Mouse (Mus musculus): ENCODE data around the gene 4930578C19Rik. TPM values are rescaled to one million over a fixed set of nuclear protein-coding genes. Genes with fewer than 3 reads are reported as not detected.

The 4930578C19Rik gene
- polyA plus RNA-seq, 1 experiment from 2014 or later: 3.8 TPM

- no peak overlapping the region for H3K4me3 ChIP-seq (ENCODE audit: low read depth, low read length)
- H3K4me2 ChIP-seq (replicated peaks; ENCODE audit: low read depth, low read length): no peak overlapping the region
- no peaks in the 10 kb centered on the region for H3K9me3 ChIP-seq (ENCODE audit: low read length)
- 79% methylated on average over 4 of the region's 4 CpGs for WGBS
- H3K27me3 ChIP-seq (replicated peaks; ENCODE audit: insufficient read depth, low read length): no peaks in the 10 kb centered on the region
- no peak overlapping the region for H3K27ac ChIP-seq (ENCODE audit: low read length)
- ATAC-seq: no peak
- no peak overlapping the region for H3K9ac ChIP-seq (replicated peaks; ENCODE audit: low read depth)
- H3K4me1 ChIP-seq (ENCODE audit: insufficient read depth, low read depth, low read length): no peaks in the 10 kb centered on the region
- DNase-seq (ENCODE audit: low spot score): no peak
- H3K36me3 ChIP-seq (ENCODE audit: insufficient read depth, low read length): no peaks in the 10 kb centered on the region
- TF ChIP-seq CTCF (IDR thresholded peaks at IDR 0.05) (no peak), EP300 (IDR thresholded peaks at IDR 0.05) (no peak)
Measured at GRCm38 (mm10) chrX:18420161-18420784, 40.9 kb downstream of the 4930578C19Rik start.

- H3K27me3 ChIP-seq (replicated peaks; ENCODE audit: insufficient read depth, low read length): no peaks in the 10 kb centered on the region
- WGBS: 22% methylated on average over 1 of the region's 1 CpGs
Measured at GRCm38 (mm10) chrX:18418977-18419376, 42.2 kb downstream of the 4930578C19Rik start.

GRCm38 (mm10) chrX:18414560-18414959 lies 46.6 kb downstream of the 4930578C19Rik start:
- Histone ChIP-seq H3K9me3 (ENCODE audit: low read length) (no peaks in the 10 kb centered on the region), H3K4me2 (replicated peaks; ENCODE audit: low read depth, low read length) (no peak overlapping the region), H3K4me3 (ENCODE audit: low read depth, low read length) (no peak overlapping the region), H3K27ac (ENCODE audit: low read length) (no peak overlapping the region), H3K27me3 (replicated peaks; ENCODE audit: insufficient read depth, low read length) (no peaks in the 10 kb centered on the region), H3K4me1 (ENCODE audit: insufficient read depth, low read depth, low read length) (no peaks in the 10 kb centered on the region), H3K36me3 (ENCODE audit: insufficient read depth, low read length) (no peaks in the 10 kb centered on the region), H3K9ac (replicated peaks; ENCODE audit: low read depth) (no peak overlapping the region)
- DNase-seq (ENCODE audit: low spot score) (no peak), ATAC-seq (no peak)
- WGBS: 84% methylated on average over 2 of the region's 2 CpGs
- no peak for TF ChIP-seq CTCF (IDR thresholded peaks at IDR 0.05)
- TF ChIP-seq EP300 (IDR thresholded peaks at IDR 0.05): no peak

More at GRCm38 (mm10) chrX:18418977-18419376, 42.2 kb downstream of the 4930578C19Rik start:
- no peak overlapping the region for H3K4me3 ChIP-seq (ENCODE audit: low read depth, low read length)
- no peaks in the 10 kb centered on the region for H3K36me3 ChIP-seq (ENCODE audit: insufficient read depth, low read length)
- TF ChIP-seq CTCF (IDR thresholded peaks at IDR 0.05): no peak
- TF ChIP-seq EP300 (IDR thresholded peaks at IDR 0.05): no peak
- no peak overlapping the region for H3K27ac ChIP-seq (ENCODE audit: low read length)
- no peaks in the 10 kb centered on the region for H3K9me3 ChIP-seq (ENCODE audit: low read length)
- ATAC-seq (no peak), DNase-seq (ENCODE audit: low spot score) (no peak)
- no peaks in the 10 kb centered on the region for H3K4me1 ChIP-seq (ENCODE audit: insufficient read depth, low read depth, low read length)
- no peak overlapping the region for H3K4me2 ChIP-seq (replicated peaks; ENCODE audit: low read depth, low read length)
- H3K9ac ChIP-seq (replicated peaks; ENCODE audit: low read depth): no peak overlapping the region

- ATAC-seq (no peak), DNase-seq (ENCODE audit: low spot score) (no peak)
- Histone ChIP-seq H3K27me3 (replicated peaks; ENCODE audit: insufficient read depth, low read length) (no peaks in the 10 kb centered on the region), H3K36me3 (ENCODE audit: insufficient read depth, low read length) (no peaks in the 10 kb centered on the region), H3K9me3 (ENCODE audit: low read length) (no peaks in the 10 kb centered on the region), H3K4me3 (ENCODE audit: low read depth, low read length) (no peak overlapping the region), H3K27ac (ENCODE audit: low read length) (no peak overlapping the region), H3K9ac (replicated peaks; ENCODE audit: low read depth) (no peak overlapping the region), H3K4me2 (replicated peaks; ENCODE audit: low read depth, low read length) (no peak overlapping the region), H3K4me1 (ENCODE audit: insufficient read depth, low read depth, low read length) (no peaks in the 10 kb centered on the region)
- TF ChIP-seq CTCF (IDR thresholded peaks at IDR 0.05) (no peak), EP300 (IDR thresholded peaks at IDR 0.05) (no peak)
- WGBS: 84% methylated on average over 9 of the region's 10 CpGs
Measured at GRCm38 (mm10) chrX:18411071-18411840, 49.9 kb downstream of the 4930578C19Rik start.

- Histone ChIP-seq H3K27me3 (replicated peaks; ENCODE audit: insufficient read depth, low read length) (no peaks in the 10 kb centered on the region), H3K4me3 (ENCODE audit: low read depth, low read length) (no peak overlapping the region), H3K4me2 (replicated peaks; ENCODE audit: low read depth, low read length) (no peak overlapping the region), H3K9me3 (ENCODE audit: low read length) (no peaks in the 10 kb centered on the region), H3K9ac (replicated peaks; ENCODE audit: low read depth) (no peak overlapping the region), H3K4me1 (ENCODE audit: insufficient read depth, low read depth, low read length) (no peaks in the 10 kb centered on the region), H3K27ac (ENCODE audit: low read length) (no peak overlapping the region), H3K36me3 (ENCODE audit: insufficient read depth, low read length) (no peaks in the 10 kb centered on the region)
- WGBS: 54% methylated on average over 2 of the region's 2 CpGs
- ATAC-seq (no peak), DNase-seq (ENCODE audit: low spot score) (no peak)
- TF ChIP-seq EP300 (IDR thresholded peaks at IDR 0.05): no peak
- TF ChIP-seq CTCF (IDR thresholded peaks at IDR 0.05): no peak
Measured at GRCm38 (mm10) chrX:18409598-18409997, 51.6 kb downstream of the 4930578C19Rik start.

GRCm38 (mm10) chrX:18402296-18402695 lies 58.9 kb downstream of the 4930578C19Rik start:
- no peaks in the 10 kb centered on the region for H3K9me3 ChIP-seq (ENCODE audit: low read length)
- no peak for TF ChIP-seq EP300 (IDR thresholded peaks at IDR 0.05)
- no peak for TF ChIP-seq CTCF (IDR thresholded peaks at IDR 0.05)
- no peak overlapping the region for H3K9ac ChIP-seq (replicated peaks; ENCODE audit: low read depth)
- no peak overlapping the region for H3K27ac ChIP-seq (ENCODE audit: low read length)
- no peak for ATAC-seq
- DNase-seq (ENCODE audit: low spot score): no peak
- H3K4me1 ChIP-seq (ENCODE audit: insufficient read depth, low read depth, low read length): no peaks in the 10 kb centered on the region
- H3K36me3 ChIP-seq (ENCODE audit: insufficient read depth, low read length): no peaks in the 10 kb centered on the region
- H3K4me3 ChIP-seq (ENCODE audit: low read depth, low read length): no peak overlapping the region
- no peaks in the 10 kb centered on the region for H3K27me3 ChIP-seq (replicated peaks; ENCODE audit: insufficient read depth, low read length)
- H3K4me2 ChIP-seq (replicated peaks; ENCODE audit: low read depth, low read length): no peak overlapping the region
- 43% methylated on average over 10 of the region's 10 CpGs for WGBS
